Mouse (Mus musculus) forebrain, embryonic 10.5 days (tissue): Measurements from ENCODE around the gene Bcas1. TPM values are rescaled to one million over a fixed set of nuclear protein-coding genes. Genes with fewer than 3 reads are reported as not detected.

Experiments used
- DNase-seq: peaks from one replicate; pipeline ENCODE4 v3.0.0-alpha.2; 2017; ENCODE audit warnings: low spot score; ENCODE audit errors: extremely low spot score
- H3K27ac ChIP-seq: fragments of 300-500 bp; sonication (generic); 2 replicates; pipeline ENCODE4 v1.5.1; 2016; ENCODE audit warnings: mild to moderate bottlenecking
- H3K27me3 ChIP-seq: fragments of 300-500 bp; sonication (generic); 2 replicates; pipeline ENCODE4 v1.6.1; 2016; ENCODE audit warnings: mild to moderate bottlenecking; ENCODE audit not compliant: poor library complexity, severe bottlenecking
- H3K36me3 ChIP-seq: fragments of 300-500 bp; sonication (generic); replicated peaks from 2 replicates; pipeline ENCODE4 v1.6.1; 2016; ENCODE audit warnings: mild to moderate bottlenecking, moderate library complexity
- H3K4me1 ChIP-seq: fragments of 300-500 bp; sonication (generic); 2 replicates; pipeline ENCODE4 v1.6.1; 2016
- H3K4me3 ChIP-seq: fragments of 300-500 bp; sonication (generic); 2 replicates; pipeline ENCODE4 v1.5.1; 2016; ENCODE audit warnings: mild to moderate bottlenecking, moderate library complexity
- H3K9me3 ChIP-seq: fragments of 300-500 bp; sonication (generic); 2 replicates; pipeline ENCODE4 v1.6.1; 2016; ENCODE audit warnings: mild to moderate bottlenecking, moderate library complexity
- WGBS: fragments of 180-500 bp; shearing (Covaris S2); methylation state at CpG from one replicate; pipeline ENCODE4 v1.1.7; 2016; 5-methylcytosine and 5-hydroxymethylcytosine counted together
- polyA plus RNA-seq: library from polyadenylated mRNA; unstranded; fragments of >200 nt; fragmentation: Nextera tagmentation; extraction: Ambion mirVana; gene quantifications from 2 replicates; pipeline ENCODE4 v1.2.1, GENCODE M21; 2016

Bcas1 gene
- polyA plus RNA-seq, 1 experiment from 2014 or later = 0.50 TPM

GRCm38 (mm10) chr2:170410677-170411489 is 16.8 kb downstream of the Bcas1 start:
- 34% methylated on average over 23 of the region's 23 CpGs for WGBS
- Histone ChIP-seq H3K27me3 (peaks cover 61% of the 10 kb centered on the region), H3K36me3 (no peaks in the 10 kb centered on the region), H3K4me3 (peak overlapping the region; percentile 43), H3K9me3 (no peaks in the 10 kb centered on the region), H3K4me1 (peaks cover 25% of the 10 kb centered on the region), H3K27ac (peak overlapping the region; percentile 66)
- peak; percentile 40 for DNase-seq

DNA sequence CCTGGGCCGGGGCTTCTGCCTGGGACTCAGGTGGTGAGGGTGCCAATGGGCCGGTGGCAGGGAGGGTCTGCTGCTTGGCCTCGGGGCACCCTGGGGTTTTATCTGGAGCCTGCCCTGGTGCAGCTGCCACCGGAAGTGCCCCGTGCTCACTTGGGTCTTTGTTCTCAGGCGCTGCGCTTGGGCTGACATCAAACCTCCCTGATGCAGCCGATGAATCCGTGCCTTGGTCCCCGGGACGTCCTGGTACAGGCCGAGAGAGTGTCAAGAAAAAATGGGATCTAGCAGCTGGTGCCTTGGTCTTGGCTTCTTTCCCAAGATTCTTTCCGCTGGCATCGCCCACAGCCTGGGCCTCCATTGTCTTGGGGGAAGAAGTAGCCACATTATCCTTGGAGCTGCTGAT is 21.2 kb downstream of the Bcas1 start:
- Histone ChIP-seq H3K36me3 (no peaks in the 10 kb centered on the region), H3K9me3 (no peaks in the 10 kb centered on the region), H3K27me3 (peaks cover 64% of the 10 kb centered on the region), H3K27ac (peak overlapping the region; percentile 1; the same call in 1 of the 2 replicates), H3K4me1 (peaks cover 42% of the 10 kb centered on the region), H3K4me3 (no peak overlapping the region)
- WGBS = 70% methylated on average over 14 of the region's 14 CpGs
- DNase-seq = no peak

GRCm38 (mm10) chr2:170404781-170405573 is 22.7 kb downstream of the Bcas1 start:
- WGBS = 27% methylated on average over 18 of the region's 18 CpGs
- Histone ChIP-seq H3K4me1 (peaks cover 48% of the 10 kb centered on the region), H3K9me3 (no peaks in the 10 kb centered on the region; the same call in 1 of the 2 replicates), H3K27ac (peak overlapping the region; percentile 27; the same call in 1 of the 2 replicates), H3K4me3 (no peak overlapping the region), H3K27me3 (peaks cover 49% of the 10 kb centered on the region), H3K36me3 (no peaks in the 10 kb centered on the region)
- peak; percentile 32 for DNase-seq

- H3K36me3 ChIP-seq = no peaks in the 10 kb centered on the region
Measured at GRCm38 (mm10) chr2:170403666-170404385, 23.8 kb downstream of the Bcas1 start.

GRCm38 (mm10) chr2:170401211-170401799 is 26.3 kb downstream of the Bcas1 start:
- peak overlapping the region; percentile 76 for H3K27ac ChIP-seq
- H3K36me3 ChIP-seq = no peaks in the 10 kb centered on the region
- H3K4me1 ChIP-seq = peaks cover 44% of the 10 kb centered on the region
- 2% methylated on average over 17 of the region's 17 CpGs for WGBS
- no peaks in the 10 kb centered on the region; the same call in 1 of the 2 replicates for H3K9me3 ChIP-seq
- DNase-seq = peak; percentile 80
- H3K27me3 ChIP-seq = peaks cover 19% of the 10 kb centered on the region
- H3K4me3 ChIP-seq = peak overlapping the region; percentile 45

More at GRCm38 (mm10) chr2:170403666-170404385, 23.8 kb downstream of the Bcas1 start:
- H3K4me1 ChIP-seq = peaks cover 48% of the 10 kb centered on the region
- 0 out of 2 replicates have a peak overlapping the region, but pooled peaks have one; percentile 9 for H3K27ac ChIP-seq
- H3K4me3 ChIP-seq = no peak overlapping the region
- no peak for DNase-seq
- H3K9me3 ChIP-seq = no peaks in the 10 kb centered on the region; the same call in 1 of the 2 replicates
- 44% methylated on average over 10 of the region's 10 CpGs for WGBS
- peaks cover 37% of the 10 kb centered on the region for H3K27me3 ChIP-seq

DNA sequence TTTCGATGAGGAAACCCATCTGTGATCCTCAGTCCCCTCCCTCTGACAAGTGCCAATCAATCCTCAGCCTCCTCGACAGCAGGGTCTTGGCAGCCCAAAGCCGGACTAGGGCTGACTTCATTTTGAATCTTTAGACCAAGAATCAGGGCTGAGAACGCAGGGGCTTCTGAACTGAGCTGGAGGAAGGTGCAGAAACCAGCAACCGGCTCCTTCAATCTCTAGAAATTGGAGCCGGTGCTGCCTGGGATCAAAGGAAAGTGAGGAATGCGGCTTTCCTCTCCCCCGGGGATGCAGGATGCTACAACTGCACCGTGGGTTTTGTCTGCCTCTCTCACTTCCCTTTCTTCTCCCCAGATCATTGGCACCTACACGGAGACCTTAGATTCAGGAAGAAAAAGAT is 27.0 kb downstream of the Bcas1 start:
- Histone ChIP-seq H3K27ac (peak overlapping the region; percentile 76), H3K27me3 (peaks cover 14% of the 10 kb centered on the region; the same call in 1 of the 2 replicates), H3K4me1 (peaks cover 41% of the 10 kb centered on the region), H3K9me3 (peaks cover 2% of the 10 kb centered on the region; the same call in 1 of the 2 replicates), H3K36me3 (no peaks in the 10 kb centered on the region), H3K4me3 (peak overlapping the region; percentile 45)
- peak; percentile 39 for DNase-seq
- 2% methylated on average over 10 of the region's 10 CpGs for WGBS

DNA sequence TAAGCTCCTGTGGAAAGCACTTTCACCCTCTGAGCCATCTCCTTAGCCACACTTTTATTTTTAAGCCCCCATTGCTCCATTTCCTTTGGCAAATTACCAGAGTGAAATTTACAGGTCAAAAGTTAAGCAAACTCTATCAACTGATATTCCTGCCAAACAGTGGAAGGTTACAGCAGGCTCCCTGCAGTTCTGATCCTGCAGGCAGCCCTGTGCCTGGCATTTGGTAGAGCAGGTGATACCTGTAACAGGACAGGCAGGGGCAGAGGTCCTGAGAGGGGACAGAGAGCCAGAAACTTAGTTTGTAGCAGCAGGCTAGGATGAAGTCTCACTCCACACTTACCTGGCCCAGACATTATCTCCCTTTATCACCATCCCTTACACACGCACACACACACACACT is 35.7 kb downstream of the Bcas1 start:
- DNase-seq = no peak
- H3K27ac ChIP-seq = no peak overlapping the region
- no peaks in the 10 kb centered on the region for H3K27me3 ChIP-seq
- H3K9me3 ChIP-seq = 0 out of 2 replicates have a peak, but pooled peaks cover 5% of the 10 kb centered on the region
- no peaks in the 10 kb centered on the region for H3K4me1 ChIP-seq
- H3K4me3 ChIP-seq = no peak overlapping the region
- no peaks in the 10 kb centered on the region for H3K36me3 ChIP-seq
- 79% methylated on average over 1 of the region's 1 CpGs for WGBS

DNA sequence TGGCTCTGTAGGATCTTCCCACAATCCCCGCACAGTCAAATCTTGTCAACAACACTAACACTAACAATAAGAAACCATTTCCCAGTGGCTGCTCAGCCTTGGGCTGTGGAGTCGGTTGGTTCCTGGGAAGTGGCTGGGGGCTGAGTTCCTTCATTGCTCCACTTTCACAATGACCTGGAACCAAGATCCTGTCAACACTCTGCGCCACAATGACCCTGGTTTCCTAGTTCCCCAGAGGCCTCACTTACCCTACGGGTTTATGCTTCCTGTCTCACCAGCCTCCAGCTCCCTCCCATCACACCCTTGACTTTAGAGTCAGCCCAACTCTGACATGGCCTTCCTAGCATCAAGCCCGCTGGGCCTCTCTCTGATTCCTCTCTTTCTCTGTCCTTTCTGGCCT is 39.3 kb downstream of the Bcas1 start:
- H3K4me3 ChIP-seq = no peak overlapping the region
- no peak overlapping the region for H3K27ac ChIP-seq
- H3K9me3 ChIP-seq = no peaks in the 10 kb centered on the region
- no peaks in the 10 kb centered on the region for H3K36me3 ChIP-seq
- 87% methylated on average over 5 of the region's 5 CpGs for WGBS
- DNase-seq = no peak
- H3K27me3 ChIP-seq = no peaks in the 10 kb centered on the region
- H3K4me1 ChIP-seq = no peaks in the 10 kb centered on the region

GRCm38 (mm10) chr2:170385556-170385955 is 42.1 kb downstream of the Bcas1 start:
- no peak overlapping the region for H3K4me3 ChIP-seq
- 98% methylated on average over 1 of the region's 1 CpGs for WGBS

GRCm38 (mm10) chr2:170384770-170385169 is 42.9 kb downstream of the Bcas1 start:
- 87% methylated on average over 1 of the region's 1 CpGs for WGBS
- no peak for DNase-seq
- Histone ChIP-seq H3K36me3 (no peaks in the 10 kb centered on the region), H3K4me1 (no peaks in the 10 kb centered on the region), H3K27me3 (no peaks in the 10 kb centered on the region), H3K9me3 (peaks cover 4% of the 10 kb centered on the region; the same call in 1 of the 2 replicates), H3K27ac (no peak overlapping the region), H3K4me3 (no peak overlapping the region)

More at GRCm38 (mm10) chr2:170385556-170385955, 42.1 kb downstream of the Bcas1 start:
- DNase-seq = no peak
- Histone ChIP-seq H3K27me3 (no peaks in the 10 kb centered on the region), H3K4me1 (no peaks in the 10 kb centered on the region), H3K36me3 (no peaks in the 10 kb centered on the region), H3K9me3 (peaks cover 4% of the 10 kb centered on the region; the same call in 1 of the 2 replicates), H3K27ac (no peak overlapping the region)

DNA sequence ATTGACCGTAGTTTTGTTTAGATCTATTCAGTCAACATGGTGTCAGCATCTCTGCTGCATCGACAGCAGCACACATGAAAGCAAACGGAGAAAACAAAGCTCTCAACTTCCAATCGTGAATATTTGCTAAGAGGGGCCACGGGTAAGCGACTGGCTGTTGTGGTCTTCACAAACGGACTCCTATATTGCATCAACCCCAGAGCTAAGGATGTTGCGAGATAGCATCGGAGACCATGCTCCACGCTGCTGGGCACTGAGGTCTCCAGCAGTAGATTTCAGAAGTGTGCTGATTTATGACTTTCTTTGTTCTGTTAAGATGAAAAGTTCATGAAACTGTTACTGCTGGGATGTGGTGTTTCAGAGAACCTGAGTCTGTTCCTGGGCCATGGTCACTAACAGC is 54.3 kb downstream of the Bcas1 start:
- H3K27ac ChIP-seq = no peak overlapping the region
- WGBS = 94% methylated on average over 10 of the region's 10 CpGs
- H3K4me3 ChIP-seq = no peak overlapping the region
- no peaks in the 10 kb centered on the region for H3K4me1 ChIP-seq
- DNase-seq = no peak
- H3K27me3 ChIP-seq = no peaks in the 10 kb centered on the region
- no peaks in the 10 kb centered on the region for H3K36me3 ChIP-seq
- H3K9me3 ChIP-seq = no peaks in the 10 kb centered on the region

GRCm38 (mm10) chr2:170365676-170366075 is 62.0 kb downstream of the Bcas1 start:
- 100% methylated on average over 2 of the region's 2 CpGs for WGBS
- no peak for DNase-seq
- no peak overlapping the region for H3K27ac ChIP-seq
- H3K27me3 ChIP-seq = no peaks in the 10 kb centered on the region
- H3K4me3 ChIP-seq = no peak overlapping the region
- no peaks in the 10 kb centered on the region for H3K4me1 ChIP-seq
- no peaks in the 10 kb centered on the region for H3K36me3 ChIP-seq
- H3K9me3 ChIP-seq = no peaks in the 10 kb centered on the region
